Mouse (Mus musculus) ES-Bruce4 (cell line): ENCODE results near the gene Npas1.

Experiments
- CTCF ChIP-seq: IDR thresholded peaks from one replicate; pipeline ENCODE4 v1.8.1; 2011; ENCODE audit warnings: low read depth, low read length
- POLR2A ChIP-seq: IDR thresholded peaks from one replicate; pipeline ENCODE4 v1.8.1; 2011; ENCODE audit warnings: low read length; ENCODE audit not compliant: insufficient read depth

GRCm38 (mm10) chr7:16451656-16452055, 25.9 kb downstream of the Npas1 start:
- no peak for TF ChIP-seq CTCF
- TF ChIP-seq POLR2A, result no peak
